Mouse (Mus musculus) thymus, postnatal 0 days (tissue): ENCODE results near the gene Ccdc88a. TPM values are rescaled to one million over a fixed set of nuclear protein-coding genes. Genes with fewer than 3 reads are reported as not detected.
A peak's percentile ranks its signal among the peaks of the same experiment; 100 is the strongest.
"Not testable (repeated sequence)": the region's sequence is repeated elsewhere in the genome, so short reads cannot be mapped to it uniquely, and the experiment has no call there.

Experiments
- DNase-seq: peaks from one replicate; pipeline ENCODE4 v3.0.0-alpha.2; 2015; ENCODE audit warnings: low spot score
- polyA plus RNA-seq: library from polyadenylated mRNA; unstranded; fragments of >200 nt; fragmentation: Nextera tagmentation; extraction: Ambion mirVana; gene quantifications from 2 replicates; pipeline ENCODE4 v1.2.1, GENCODE M21; 2015

Ccdc88a gene
- polyA plus RNA-seq, 1 experiment from 2014 or later, result 17.1 TPM

GRCm38 (mm10) chr11:29431011-29431410, 57.6 kb downstream of the Ccdc88a start:
- no peak for DNase-seq

- DNase-seq, result no peak
These were observed 75.3 kb downstream of the Ccdc88a start for GRCm38 (mm10) chr11:29448741-29449140.

DNA sequence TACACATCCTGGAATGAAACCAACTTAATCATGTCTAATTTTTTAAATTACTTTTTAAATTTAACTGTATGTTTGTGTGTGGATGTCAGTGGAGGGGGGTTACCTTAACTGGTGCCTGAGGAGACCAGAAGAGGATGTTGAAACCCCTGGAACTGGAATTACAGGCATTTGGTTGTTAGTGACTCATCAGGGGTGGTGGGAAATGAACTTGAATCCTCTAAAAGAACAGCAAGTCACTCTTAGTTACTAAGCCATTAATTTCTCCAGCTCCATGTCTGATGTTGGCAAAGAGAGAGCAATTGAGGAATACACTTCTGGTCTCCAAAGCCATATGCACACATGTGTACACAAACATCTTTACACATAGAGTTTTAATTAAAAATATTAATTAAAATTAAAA, 101.2 kb downstream of the Ccdc88a start:
- no peak for DNase-seq

DNA sequence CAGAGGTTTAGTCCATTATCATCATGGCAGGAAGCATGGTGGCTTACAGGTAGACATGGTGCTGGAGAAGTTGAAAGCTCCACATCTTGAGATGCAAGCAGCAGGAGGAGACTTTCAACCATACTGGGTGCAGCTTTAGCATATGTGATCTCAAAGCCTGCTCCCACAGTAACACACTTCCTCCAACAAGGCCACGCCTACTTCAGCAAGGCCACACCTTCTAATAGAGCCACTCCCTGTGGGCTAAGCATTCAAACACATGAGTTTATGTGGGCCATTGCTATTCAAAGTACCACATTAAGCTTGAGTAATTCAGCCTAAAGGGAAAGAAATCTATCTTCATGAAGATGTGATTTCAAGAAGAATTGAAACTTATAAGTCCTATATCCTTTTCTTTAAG, 119.7 kb downstream of the Ccdc88a start:
- no peak for DNase-seq

DNA sequence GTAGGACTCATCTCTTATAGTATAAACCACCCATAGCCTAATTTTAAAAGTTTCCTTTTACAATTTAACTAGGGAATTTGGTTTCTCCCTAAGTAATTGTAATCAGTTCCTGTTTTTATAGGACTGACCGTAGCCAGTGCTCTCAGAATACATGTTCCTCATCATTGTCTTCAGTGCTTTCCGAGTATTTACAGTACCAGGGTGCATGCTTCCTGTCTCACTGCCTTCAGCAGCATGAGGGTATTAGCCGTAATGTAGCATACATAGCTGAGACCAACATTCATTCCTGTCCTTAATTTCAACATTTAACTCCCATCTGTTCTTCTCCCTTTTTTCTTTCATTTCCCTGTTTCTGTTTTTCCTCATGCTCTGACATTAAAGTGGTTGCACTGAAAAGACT, 123.5 kb downstream of the Ccdc88a start:
- DNase-seq, result no peak

DNA sequence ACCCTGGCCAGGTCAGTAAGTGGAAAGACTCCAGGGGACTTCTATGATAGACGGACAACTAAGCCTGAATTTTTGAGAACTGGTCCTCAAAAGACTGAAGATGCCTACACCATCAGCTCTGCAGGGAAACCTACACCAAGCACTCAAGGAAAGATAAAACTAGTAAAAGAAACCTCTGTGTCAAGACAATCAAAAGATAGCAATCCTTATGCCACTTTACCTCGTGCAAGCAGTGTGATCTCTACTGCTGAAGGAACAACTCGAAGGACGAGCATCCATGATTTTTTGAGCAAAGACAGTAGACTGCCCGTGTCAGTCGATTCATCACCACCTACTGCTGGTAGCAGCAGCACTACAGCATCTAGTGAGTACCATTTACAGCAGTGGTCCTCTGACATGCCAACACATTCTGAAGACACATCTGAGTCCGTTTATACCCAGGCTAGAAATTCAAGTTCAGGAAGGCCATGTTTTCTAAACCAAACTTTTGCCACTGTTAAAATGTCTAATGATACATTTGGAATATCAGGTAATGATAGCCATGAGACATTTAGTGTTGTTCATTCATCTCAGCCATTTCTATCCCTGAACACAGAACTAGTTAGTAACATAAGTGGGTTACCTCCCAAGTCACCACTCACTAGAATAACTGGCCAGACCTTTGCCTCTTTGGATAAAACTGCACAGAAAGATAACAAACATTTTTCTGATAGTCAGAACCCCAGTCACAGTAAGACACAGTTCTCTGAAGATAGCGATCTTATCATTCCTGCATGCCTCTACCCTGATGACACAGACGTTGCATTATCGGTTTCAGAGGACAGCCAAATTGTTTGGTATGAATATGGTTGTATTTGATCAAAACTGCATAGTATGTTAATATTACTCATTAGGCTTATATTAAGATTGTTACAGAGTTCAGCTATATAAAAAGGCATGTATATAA, 130.8 kb downstream of the Ccdc88a start:
- no peak for DNase-seq

DNA sequence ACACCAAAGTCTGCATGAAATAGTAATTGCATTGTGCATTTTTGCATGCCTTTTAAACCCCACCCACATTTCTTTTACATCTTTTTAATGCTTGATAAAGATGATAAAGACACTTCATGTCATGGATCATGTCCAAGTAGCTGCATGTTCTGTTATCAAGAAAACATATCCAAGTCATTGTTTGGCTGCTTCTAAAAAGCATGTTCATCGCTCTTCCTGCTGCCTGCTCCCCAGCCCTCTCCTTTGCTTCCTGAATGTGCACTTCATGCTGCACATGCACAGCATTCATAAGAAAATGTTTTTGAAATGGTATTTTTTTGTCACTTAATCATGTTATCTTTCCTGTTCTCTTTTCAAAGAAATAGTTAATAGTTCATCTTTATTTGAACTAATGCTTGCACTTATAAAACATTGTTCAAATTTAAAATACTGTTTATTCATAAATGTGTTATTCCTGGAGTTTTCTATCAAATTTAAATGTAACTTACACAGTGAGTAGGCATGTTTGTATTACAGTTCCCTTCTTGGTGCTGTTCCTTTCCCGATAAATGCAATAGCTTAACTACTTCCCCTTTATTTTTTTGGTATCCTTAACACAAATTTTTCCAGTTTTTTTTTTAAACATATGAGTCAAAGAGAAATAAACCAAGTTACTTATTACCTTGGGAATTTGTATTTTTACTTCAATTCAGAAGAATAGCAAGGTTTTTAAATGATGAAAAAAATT, 131.6 kb downstream of the Ccdc88a start:
- DNase-seq, result no peak

GRCm38 (mm10) chr11:29509421-29509820, 136.0 kb downstream of the Ccdc88a start:
- DNase-seq, result no peak

DNA sequence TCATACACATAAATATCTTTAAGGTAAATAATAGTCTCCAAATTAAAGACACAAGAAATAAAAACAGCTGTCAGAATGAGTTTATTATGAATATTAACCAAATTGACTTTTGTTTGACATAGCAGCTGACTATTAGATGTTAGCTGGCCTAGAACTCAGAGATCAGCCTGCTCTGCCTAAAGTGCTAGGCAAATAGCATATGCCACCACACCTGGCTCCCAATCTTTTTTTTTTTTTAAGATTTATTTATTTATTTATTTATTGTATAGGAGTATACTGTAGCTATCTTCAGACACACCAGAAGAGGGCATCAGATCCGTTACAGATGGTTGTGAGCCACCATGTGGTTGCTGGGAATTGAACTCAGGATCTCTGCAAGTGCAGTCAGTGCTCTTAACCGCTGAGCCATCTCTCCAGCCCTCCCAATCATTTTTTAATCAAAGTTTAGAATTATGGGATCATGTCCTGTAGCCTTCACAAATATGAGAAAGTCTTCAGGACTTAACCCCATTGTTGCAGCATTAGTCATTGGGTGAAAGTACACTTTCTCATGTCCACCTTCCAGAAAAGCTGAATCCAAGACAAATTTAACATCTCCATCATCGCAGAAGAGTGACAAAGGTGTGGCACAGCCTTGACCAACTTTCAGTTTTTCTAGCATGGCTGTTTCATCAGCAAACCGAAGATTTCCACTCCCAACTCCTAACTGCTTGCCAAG, 139.5 kb downstream of the Ccdc88a start:
- DNase-seq, result no peak

GRCm38 (mm10) chr11:29514325-29514681, 140.8 kb downstream of the Ccdc88a start:
- DNase-seq, result no peak

- DNase-seq, result peak; percentile 93
These were observed 141.4 kb downstream of the Ccdc88a start, which contains the start of gene Prorsd1 for GRCm38 (mm10) chr11:29514682-29515412. Prorsd1 (minus strand) TSS chr11:29515033.

DNA sequence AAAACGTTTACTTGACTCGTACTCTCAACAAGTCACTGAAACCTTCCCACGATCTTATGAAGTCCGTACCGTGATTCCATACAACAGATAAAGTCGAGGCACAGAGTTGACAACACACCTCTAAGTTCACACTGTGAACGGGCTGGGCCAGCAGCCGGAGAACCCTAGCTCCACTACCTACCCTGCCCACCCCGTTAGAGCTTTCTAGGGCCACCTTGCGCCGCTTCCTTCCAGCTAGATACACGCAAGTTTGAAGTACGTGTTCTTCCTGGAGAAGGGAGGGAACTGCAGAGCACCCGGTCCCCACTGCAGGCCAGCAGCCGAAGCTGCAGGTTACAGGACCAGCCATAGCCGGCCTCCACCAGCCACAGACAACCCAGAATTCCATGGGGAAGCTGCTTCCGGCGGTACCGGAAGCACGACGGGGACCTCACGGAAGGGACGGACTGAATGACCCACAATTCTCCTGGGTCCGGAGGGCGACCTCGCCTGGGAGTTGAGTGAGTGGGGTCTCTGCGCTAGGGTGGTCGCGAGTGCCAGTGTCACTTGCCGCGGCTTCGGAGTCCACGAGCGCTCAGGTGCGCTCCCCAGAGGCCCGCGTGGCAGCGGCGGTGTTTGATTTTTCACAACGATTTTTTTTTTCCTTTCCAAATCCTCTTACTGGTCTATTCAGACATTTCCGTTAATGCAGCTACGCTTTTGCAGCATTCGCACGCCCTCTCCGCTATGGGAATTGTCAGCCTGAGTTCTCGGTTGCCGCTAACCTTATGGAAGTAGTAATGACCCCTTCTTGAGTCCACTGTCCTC, 152.7 kb downstream of the Ccdc88a start, which contains the start of gene Mtif2:
Gene Mtif2, plus strand, starts transcription at position 421 of the 807 bp plus-strand sequence.
- peak; percentile 61 for DNase-seq

- no peak for DNase-seq
These were observed 164.7 kb downstream of the Ccdc88a start for GRCm38 (mm10) chr11:29538201-29538600.

GRCm38 (mm10) chr11:29544225-29544945, 170.9 kb downstream of the Ccdc88a start:
- no peak for DNase-seq

GRCm38 (mm10) chr11:29545150-29545752, 171.8 kb downstream of the Ccdc88a start:
- DNase-seq, result not testable (repeated sequence)

DNA sequence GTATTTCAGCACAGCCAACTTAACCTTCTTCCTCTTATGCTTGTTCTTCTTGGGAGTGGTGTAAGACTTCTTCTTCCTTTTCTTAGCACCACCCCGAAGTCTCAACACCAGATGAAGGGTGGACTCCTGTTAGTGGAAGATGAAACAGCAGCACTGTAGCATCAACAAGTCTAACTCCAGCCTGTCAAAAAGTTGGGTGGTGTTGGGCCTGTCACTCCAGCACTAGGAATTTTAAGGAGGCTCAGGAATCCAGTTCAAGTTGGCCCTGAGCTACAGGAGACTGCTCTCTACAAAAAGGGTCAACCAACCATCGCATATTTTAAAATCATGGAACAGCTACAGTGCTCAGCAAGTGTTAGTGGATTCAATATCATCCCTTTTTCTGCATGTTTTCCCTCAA, 172.8 kb downstream of the Ccdc88a start:
- DNase-seq, result not testable (repeated sequence)

DNA sequence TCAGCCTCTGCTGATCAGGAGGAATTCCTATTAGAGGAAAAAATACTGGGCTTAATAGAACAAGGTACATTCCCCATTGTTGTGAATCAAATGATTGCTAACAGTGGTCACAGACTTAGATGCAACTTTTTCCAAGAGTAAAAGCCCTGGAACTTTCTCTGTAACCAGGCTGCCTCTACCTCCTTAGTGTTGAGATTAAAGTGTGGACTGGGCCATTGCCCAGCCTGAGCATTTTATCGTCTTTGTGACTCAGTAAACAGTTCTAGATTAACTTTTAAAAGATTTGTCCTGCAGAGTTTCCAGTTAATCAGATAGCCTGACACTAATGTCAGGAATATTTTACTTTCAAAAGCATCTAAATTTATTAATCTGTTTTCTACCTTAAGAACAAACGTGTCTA, 173.3 kb downstream of the Ccdc88a start:
- DNase-seq, result no peak

GRCm38 (mm10) chr11:29547249-29547751, 173.8 kb downstream of the Ccdc88a start:
- DNase-seq, result no peak
